Mouse (Mus musculus) testis, adult 2 months (tissue): ENCODE results near the gene Lst1. TPM values are rescaled to one million over a fixed set of nuclear protein-coding genes. Genes with fewer than 3 reads are reported as not detected.
A peak's percentile ranks its signal among the peaks of the same experiment; 100 is the strongest.

Source experiments
- H3K27ac ChIP-seq: fragments of 200-500 bp; 2 replicates; pipeline ENCODE4 v1.5.1; 2012; ENCODE audit warnings: low read depth, low read length; ENCODE audit not compliant: control insufficient read depth, insufficient read depth
- H3K27me3 ChIP-seq: fragments of 200-500 bp; 2 replicates; pipeline ENCODE4 v1.6.1; 2012; ENCODE audit warnings: mild to moderate bottlenecking, low read length, moderate library complexity; ENCODE audit not compliant: control insufficient read depth, insufficient read depth
- H3K36me3 ChIP-seq: fragments of 200-500 bp; 2 replicates; pipeline ENCODE4 v1.6.1; 2012; ENCODE audit warnings: mild to moderate bottlenecking, low read length; ENCODE audit not compliant: control insufficient read depth, insufficient read depth
- H3K4me1 ChIP-seq: fragments of 200-500 bp; 2 replicates; pipeline ENCODE4 v1.6.1; 2012; ENCODE audit warnings: low read length; ENCODE audit not compliant: control insufficient read depth, insufficient read depth
- H3K4me3 ChIP-seq: fragments of 200-500 bp; 2 replicates; pipeline ENCODE4 v1.5.1; 2012; ENCODE audit warnings: low read depth, mild to moderate bottlenecking, low read length, moderate library complexity, mixed read lengths; ENCODE audit not compliant: control insufficient read depth
- CTCF ChIP-seq: fragments of 200-500 bp; IDR thresholded peaks from 2 replicates; pipeline ENCODE4 v1.5.1; 2012; ENCODE audit warnings: low read depth, mild to moderate bottlenecking, inconsistent platforms, low read length, moderate library complexity; ENCODE audit not compliant: control insufficient read depth, insufficient read depth, insufficient replicate concordance
- POLR2A ChIP-seq: fragments of 200-500 bp; IDR thresholded peaks from 2 replicates; pipeline ENCODE4 v1.6.1; 2012; ENCODE audit warnings: low read depth, mild to moderate bottlenecking, inconsistent platforms, low read length, moderate library complexity; ENCODE audit not compliant: control insufficient read depth
- polyA plus RNA-seq: library from polyadenylated mRNA; depleted of rRNA; stranded (reverse); fragments of >200 nt; gene quantifications from 2 replicates; pipeline ENCODE4 v1.2.3, GENCODE M21; 2012

The Lst1 gene
- polyA plus RNA-seq, 1 experiment, result 0.65 TPM

- peak overlapping the region; percentile 58 for H3K4me3 ChIP-seq
- TF ChIP-seq CTCF (no peak), POLR2A (no peak)
- no peaks in the 10 kb centered on the region for H3K27me3 ChIP-seq
- H3K36me3 ChIP-seq, result peaks cover 1% of the 10 kb centered on the region
- H3K4me1 ChIP-seq, result peaks cover 4% of the 10 kb centered on the region
- H3K27ac ChIP-seq, result no peak overlapping the region
These were observed 21.7 kb downstream of the Lst1 start for GRCm38 (mm10) chr17:35166352-35167035.

DNA sequence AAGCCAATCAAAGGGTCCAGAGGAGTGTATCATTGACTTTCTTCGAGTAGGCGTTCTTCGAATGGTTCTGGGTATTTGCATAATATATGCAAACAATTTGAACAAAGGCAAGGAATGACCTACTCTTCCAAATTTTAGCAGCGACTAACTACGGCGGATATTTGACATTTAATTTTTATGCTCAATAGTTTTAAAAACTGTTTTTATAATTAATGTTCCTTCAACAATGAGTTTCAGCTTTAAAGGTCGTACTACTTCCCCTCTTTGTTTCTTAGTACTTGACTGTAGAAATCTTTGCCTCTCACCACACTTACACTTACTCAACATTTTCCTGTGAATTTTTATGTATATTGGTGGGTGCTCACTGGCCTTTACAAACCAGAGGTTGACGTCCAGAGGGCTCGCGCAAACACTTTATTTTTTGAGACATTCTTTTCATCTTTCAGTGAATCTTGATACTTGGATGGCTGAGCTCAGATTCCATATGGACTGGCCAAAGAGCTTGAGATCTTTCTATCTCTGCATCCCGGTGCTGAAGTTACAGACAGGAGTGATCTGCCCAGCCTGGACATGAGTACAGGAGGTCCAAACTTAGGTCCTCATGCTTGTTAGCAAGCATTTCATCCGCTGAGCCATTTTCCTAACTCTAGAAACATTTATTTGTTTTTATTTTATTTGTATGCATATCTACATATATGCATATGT, 22.6 kb downstream of the Lst1 start:
- H3K27me3 ChIP-seq, result no peaks in the 10 kb centered on the region
- peak overlapping the region; percentile 93 for H3K27ac ChIP-seq
- H3K4me3 ChIP-seq, result peak overlapping the region; percentile 82
- peaks cover 3% of the 10 kb centered on the region for H3K36me3 ChIP-seq
- TF ChIP-seq CTCF (no peak), POLR2A (no peak)
- peaks cover 4% of the 10 kb centered on the region for H3K4me1 ChIP-seq

DNA sequence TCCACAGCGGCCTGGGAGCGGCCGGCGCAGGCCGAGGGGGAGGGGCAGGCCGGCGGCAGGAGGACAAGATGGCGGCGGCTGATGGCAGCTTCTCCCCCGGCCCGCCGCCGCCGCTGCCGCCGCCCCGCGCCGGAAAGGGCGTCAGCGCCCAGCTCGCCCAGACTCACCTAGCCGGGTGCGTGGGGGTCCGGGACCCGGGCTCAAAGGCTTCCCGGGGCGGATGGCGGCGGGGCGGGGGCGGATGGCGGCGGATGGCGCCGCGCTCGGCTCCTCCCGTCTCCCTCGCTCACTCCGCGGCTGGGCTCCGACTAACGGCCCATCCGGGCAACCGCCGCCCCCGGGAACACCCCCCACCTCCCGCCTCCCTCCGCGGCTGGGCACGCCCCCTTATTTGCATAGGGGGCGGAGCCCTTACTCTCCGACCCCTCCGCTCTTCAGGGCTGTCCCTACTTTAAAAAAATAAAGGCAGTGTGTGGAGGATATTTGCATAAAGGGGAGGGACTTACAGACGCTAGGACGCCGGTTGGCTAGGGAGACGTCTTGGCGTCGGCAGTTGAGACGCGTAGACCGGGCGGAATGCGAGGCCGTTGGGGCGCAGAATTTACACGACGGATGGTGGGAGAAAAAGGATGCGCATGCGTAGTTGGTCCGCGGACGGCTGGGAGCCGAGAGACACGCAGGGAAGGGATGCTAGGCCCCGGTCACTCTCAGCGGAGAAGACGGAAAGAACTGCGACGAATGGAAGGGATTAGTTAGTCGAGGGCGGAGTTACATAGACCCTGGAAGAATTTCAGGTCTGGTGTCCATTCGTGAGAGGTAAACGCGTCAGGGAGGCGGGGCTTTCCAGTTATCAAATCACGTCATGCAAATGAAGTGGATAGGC, 23.4 kb downstream of the Lst1 start, which contains the start of gene Prrc2a:
TSS of gene Prrc2a (minus strand) at position 330 of the 883 bp plus-strand sequence.
- H3K27me3 ChIP-seq, result no peaks in the 10 kb centered on the region
- peaks cover 4% of the 10 kb centered on the region for H3K4me1 ChIP-seq
- H3K36me3 ChIP-seq, result peaks cover 3% of the 10 kb centered on the region
- peak within 1 kb of the TSS; percentile 94 for H3K4me3 ChIP-seq
- H3K27ac ChIP-seq, result peak within 1 kb of the TSS; percentile 99
- TF ChIP-seq CTCF (no peak), POLR2A (peak; percentile 88)

- Histone ChIP-seq H3K4me3 (peak overlapping the region; percentile 94), H3K27me3 (no peaks in the 10 kb centered on the region), H3K36me3 (peaks cover 5% of the 10 kb centered on the region), H3K4me1 (peaks cover 4% of the 10 kb centered on the region), H3K27ac (peak overlapping the region; percentile 99)
- TF ChIP-seq CTCF (no peak), POLR2A (peak; percentile 6; the same call in 1 of the 2 replicates)
These were observed 24.0 kb downstream of the Lst1 start for GRCm38 (mm10) chr17:35164218-35164567.

DNA sequence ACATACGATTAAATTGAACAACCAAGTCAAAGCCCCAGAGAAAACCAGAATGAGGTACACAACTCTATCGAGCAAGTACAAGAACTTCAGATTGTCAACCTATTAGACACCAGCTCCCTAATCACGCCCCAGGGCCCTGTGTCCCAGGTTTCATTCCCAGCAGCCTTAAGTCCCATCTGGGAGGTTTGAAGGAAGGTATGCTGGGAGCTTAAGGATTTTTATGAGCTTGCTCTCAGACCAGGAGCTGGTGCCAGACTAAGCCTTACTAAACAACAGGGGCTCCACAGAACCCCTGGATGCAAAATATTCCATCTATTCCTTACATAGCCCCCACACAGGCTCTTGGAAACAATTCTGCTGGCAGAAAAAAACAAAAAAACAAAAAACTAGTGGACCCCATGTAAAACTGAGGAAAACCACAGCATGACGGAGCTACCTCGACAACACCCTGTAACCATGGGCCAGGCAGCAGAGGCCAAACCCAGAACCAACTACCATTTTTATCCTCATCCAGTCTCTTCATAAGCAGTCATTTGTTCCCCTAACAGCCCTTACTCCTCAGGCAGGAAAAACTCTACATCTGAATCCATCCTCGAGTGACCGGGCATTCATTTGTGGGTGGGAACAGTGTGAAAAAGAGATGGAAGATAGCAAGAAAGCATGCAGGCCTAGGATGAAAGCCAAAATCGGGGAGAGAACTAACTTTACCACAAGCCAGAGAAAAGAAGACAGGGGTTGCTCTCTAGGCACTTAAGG, 24.7 kb downstream of the Lst1 start:
- Histone ChIP-seq H3K27me3 (no peaks in the 10 kb centered on the region), H3K4me3 (peak overlapping the region; percentile 94), H3K36me3 (peaks cover 10% of the 10 kb centered on the region), H3K27ac (peak overlapping the region; percentile 99), H3K4me1 (peaks cover 4% of the 10 kb centered on the region)
- TF ChIP-seq POLR2A, result no peak
- TF ChIP-seq CTCF, result no peak

DNA sequence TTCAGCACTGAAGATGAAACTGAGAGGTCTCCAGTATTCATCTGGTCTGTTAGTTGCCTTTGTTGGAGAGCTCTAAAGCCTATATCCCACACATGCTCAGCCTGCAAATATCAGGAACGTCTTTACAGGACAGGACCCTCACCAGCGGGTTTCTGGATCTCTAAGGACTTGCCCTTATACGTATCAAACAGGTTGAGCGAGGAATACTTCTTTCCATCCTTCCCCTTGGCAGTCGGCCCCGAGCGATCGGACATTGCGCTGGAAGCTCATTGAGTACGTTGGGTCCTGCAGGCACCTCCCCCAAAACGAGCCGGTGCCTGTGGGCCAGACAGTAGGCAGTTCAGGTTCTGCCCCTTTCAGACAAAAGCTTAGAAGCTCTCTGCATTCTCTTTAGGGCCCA, 25.5 kb downstream of the Lst1 start:
- Histone ChIP-seq H3K27ac (no peak overlapping the region), H3K27me3 (no peaks in the 10 kb centered on the region), H3K36me3 (peaks cover 10% of the 10 kb centered on the region), H3K4me3 (peak overlapping the region; percentile 47), H3K4me1 (peaks cover 4% of the 10 kb centered on the region)
- TF ChIP-seq POLR2A (no peak), CTCF (no peak)
